Comparison of ENCODE assay signal across 8 mouse cellular contexts in the genomic region with DNA sequence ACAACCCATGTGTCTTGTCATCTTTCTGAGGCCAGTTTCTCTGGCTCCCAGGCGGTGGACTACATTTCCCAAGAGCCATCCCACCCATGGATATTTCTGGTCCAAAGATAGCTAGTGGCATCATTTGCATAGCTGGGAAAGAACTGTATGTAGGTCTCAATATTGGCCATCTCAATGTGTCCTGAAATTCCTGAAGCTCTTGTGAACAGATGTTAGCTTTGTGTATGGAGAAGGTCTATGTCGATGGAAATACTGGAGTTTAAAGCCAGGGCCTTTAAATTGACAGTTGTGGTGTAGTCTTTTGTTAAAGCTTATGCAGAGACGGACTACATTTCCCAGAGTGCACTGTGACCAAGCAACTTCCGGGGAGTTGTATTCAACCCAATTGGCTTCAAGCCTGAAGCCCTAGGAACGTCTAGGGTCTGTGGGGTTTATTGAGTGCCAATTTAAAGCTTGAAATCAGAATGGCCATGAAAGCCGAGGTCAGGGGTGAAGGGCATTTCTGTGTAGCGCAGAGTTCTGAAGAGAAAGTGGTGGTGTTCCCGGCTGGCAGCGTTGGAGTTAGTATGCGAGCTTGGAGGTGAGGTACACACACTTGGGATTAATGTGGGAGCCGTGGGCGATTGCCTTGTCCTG. TPM values are rescaled to one million over a fixed set of nuclear protein-coding genes. Genes with fewer than 3 reads are reported as not detected.
A peak's percentile ranks its signal among the peaks of the same experiment; 100 is the strongest.
DNase-seq lines count a peak whose midpoint lies in the region; ATAC-seq and TF ChIP-seq lines count a peak whose summit lies in the region.

No protein-coding gene starts in this region.

- H3K4me3 ChIP-seq in embryonic facial prominence, embryonic 10.5 days = peak overlapping the region; percentile 66
- H3K4me3 ChIP-seq in intestine, postnatal 0 days (ENCODE audit: low read depth, low read length) = peak overlapping the region; percentile 72
- H3K4me3 ChIP-seq in midbrain, embryonic 10.5 days = peak overlapping the region; percentile 65

- TF ChIP-seq CTCF in intestine, postnatal 0 days (IDR thresholded peaks at IDR 0.05; ENCODE audit: low read depth) = no peak

- H3K9me3 ChIP-seq in embryonic facial prominence, embryonic 10.5 days = no peaks in the 10 kb centered on the region
- H3K9me3 ChIP-seq in intestine, postnatal 0 days (ENCODE audit: control insufficient read depth) = no peaks in the 10 kb centered on the region
- no peaks in the 10 kb centered on the region for H3K9me3 ChIP-seq in midbrain, embryonic 10.5 days (replicated peaks)

- WGBS in embryonic facial prominence, embryonic 10.5 days = 3% methylated on average over 12 of the region's 12 CpGs
- WGBS in intestine, postnatal 0 days = under 1% methylated on average over 12 of the region's 12 CpGs
- WGBS in midbrain, embryonic 10.5 days = 7% methylated on average over 12 of the region's 12 CpGs

- peak overlapping the region; percentile 49 for H3K9ac ChIP-seq in intestine, postnatal 0 days (ENCODE audit: low read depth, low read length)

- no peaks in the 10 kb centered on the region for H3K27me3 ChIP-seq in embryonic facial prominence, embryonic 10.5 days (replicated peaks; ENCODE audit: low read depth, poor library complexity, severe bottlenecking)
- no peaks in the 10 kb centered on the region for H3K27me3 ChIP-seq in intestine, postnatal 0 days (replicated peaks; ENCODE audit: control insufficient read depth, insufficient read depth, low read length)
- H3K27me3 ChIP-seq in midbrain, embryonic 10.5 days (ENCODE audit: low read depth, poor library complexity, severe bottlenecking) = no peaks in the 10 kb centered on the region

- ATAC-seq in granulocyte monocyte progenitor cell, adult 5-6 weeks (replicated peaks; ENCODE audit: poor library complexity, severe bottlenecking) = peak; percentile 61
- peak; percentile 55 for ATAC-seq in intestine, postnatal 0 days

- peaks cover 40% of the 10 kb centered on the region for H3K36me3 ChIP-seq in embryonic facial prominence, embryonic 10.5 days (replicated peaks)
- peaks cover 3% of the 10 kb centered on the region for H3K36me3 ChIP-seq in intestine, postnatal 0 days (ENCODE audit: control insufficient read depth, insufficient read depth)
- peaks cover 28% of the 10 kb centered on the region for H3K36me3 ChIP-seq in midbrain, embryonic 10.5 days

- intact Hi-C loops in left cerebral cortex, postnatal 36 days (cut with DNase I) = loop anchor here (5.0 kb wide), 2 partner anchors 39 to 89 kb away; partner anchors contain the start of genes Zfp27, Zfp383 and Zfp420

- H3K4me1 ChIP-seq in embryonic facial prominence, embryonic 10.5 days = peaks cover 26% of the 10 kb centered on the region
- H3K4me1 ChIP-seq in intestine, postnatal 0 days (replicated peaks; ENCODE audit: control insufficient read depth, insufficient read depth, low read length) = 0 out of 2 replicates have a peak, but pooled peaks cover 2% of the 10 kb centered on the region
- H3K4me1 ChIP-seq in midbrain, embryonic 10.5 days = peaks cover 36% of the 10 kb centered on the region

- H3K27ac ChIP-seq in embryonic facial prominence, embryonic 10.5 days (replicated peaks) = peak overlapping the region; percentile 60
- H3K27ac ChIP-seq in intestine, postnatal 0 days (ENCODE audit: low read depth, low read length) = peak overlapping the region; percentile 64
- peak overlapping the region; percentile 78 for H3K27ac ChIP-seq in midbrain, embryonic 10.5 days (replicated peaks)

- peak; percentile 41 to 48 for DNase-seq in urinary bladder, adult 18-20 months (ENCODE audit: low spot score in 2 of 2)
- no peak for DNase-seq in urinary bladder, postnatal 10 days (ENCODE audit: low spot score)
- peak; percentile 65 for DNase-seq in embryonic facial prominence, embryonic 10.5 days (ENCODE audit: low spot score)
- peak; percentile 80 to 85 for DNase-seq in left cerebral cortex, postnatal 36 days (ENCODE audit: low spot score in 2 of 2)
- peak; percentile 74 for DNase-seq in midbrain, embryonic 10.5 days (ENCODE audit: low spot score)
- peak; percentile 56 to 80 for DNase-seq in right cerebral cortex, postnatal 36 days (ENCODE audit: low spot score in 2 of 2)

- peak overlapping the region; percentile 78 for H3K4me2 ChIP-seq in intestine, postnatal 0 days (replicated peaks; ENCODE audit: low read depth)

RNA-seq across cellular contexts. Expression of gene Zfp790, which starts 2.8 kb away (rescaled TPM):
- 15.9 and 16.4 TPM in 2 replicates for polyA plus RNA-seq in embryonic facial prominence, embryonic 10.5 days (2016; fragmentation: Nextera tagmentation; extraction: Ambion mirVana)
- 8.0 and 8.5 TPM in 2 replicates for total RNA-seq in granulocyte monocyte progenitor cell, adult 5-6 weeks (2014; fragmentation: Nextera tagmentation)
- 10.5 and 18.4 TPM in 2 replicates for total RNA-seq in granulocyte monocyte progenitor cell, adult 5-6 weeks (2017)
- 4.1 and 4.3 TPM in 2 replicates for polyA plus RNA-seq in intestine, postnatal 0 days (2015; fragmentation: Nextera tagmentation; extraction: Ambion mirVana)
- total RNA-seq in left cerebral cortex, postnatal 36 days (2021) = 10 to 100 TPM; 21.0 to 21.1 TPM
- 12.7 and 17.5 TPM in 2 replicates for polyA plus RNA-seq in midbrain, embryonic 10.5 days (2016; fragmentation: Nextera tagmentation; extraction: Ambion mirVana)

RNA-seq across cellular contexts. Expression of gene Zfp940, which starts 34.7 kb away (rescaled TPM):
- polyA plus RNA-seq in embryonic facial prominence, embryonic 10.5 days (2016; fragmentation: Nextera tagmentation; extraction: Ambion mirVana) = 10.1 and 10.7 TPM in 2 replicates
- total RNA-seq in granulocyte monocyte progenitor cell, adult 5-6 weeks (2014; fragmentation: Nextera tagmentation) = 5.3 and 6.6 TPM in 2 replicates
- total RNA-seq in granulocyte monocyte progenitor cell, adult 5-6 weeks (2017) = 3.9 and 4.6 TPM in 2 replicates
- 0.98 and 0.99 TPM in 2 replicates for polyA plus RNA-seq in intestine, postnatal 0 days (2015; fragmentation: Nextera tagmentation; extraction: Ambion mirVana)
- 10 to 100 TPM; 17.3 to 17.8 TPM for total RNA-seq in left cerebral cortex, postnatal 36 days (2021)
- polyA plus RNA-seq in midbrain, embryonic 10.5 days (2016; fragmentation: Nextera tagmentation; extraction: Ambion mirVana) = 9.7 and 10.3 TPM in 2 replicates

RNA-seq across cellular contexts. Expression of gene Zfp30, which starts 34.9 kb away (rescaled TPM):
- 6.3 and 7.0 TPM in 2 replicates for polyA plus RNA-seq in embryonic facial prominence, embryonic 10.5 days (2016; fragmentation: Nextera tagmentation; extraction: Ambion mirVana)
- total RNA-seq in granulocyte monocyte progenitor cell, adult 5-6 weeks (2014; fragmentation: Nextera tagmentation) = 0.36 TPM in 1 of 2 replicates, not detected in the other
- total RNA-seq in granulocyte monocyte progenitor cell, adult 5-6 weeks (2017) = 0.69 and 0.93 TPM in 2 replicates
- polyA plus RNA-seq in intestine, postnatal 0 days (2015; fragmentation: Nextera tagmentation; extraction: Ambion mirVana) = 1.7 and 1.9 TPM in 2 replicates
- total RNA-seq in left cerebral cortex, postnatal 36 days (2021) = 10 to 100 TPM; 12.8 to 12.9 TPM
- 6.8 and 8.3 TPM in 2 replicates for polyA plus RNA-seq in midbrain, embryonic 10.5 days (2016; fragmentation: Nextera tagmentation; extraction: Ambion mirVana)

RNA-seq across cellular contexts. Expression of gene Zfp420, which starts 41.0 kb away (rescaled TPM):
- polyA plus RNA-seq in embryonic facial prominence, embryonic 10.5 days (2016; fragmentation: Nextera tagmentation; extraction: Ambion mirVana) = 8.1 and 8.6 TPM in 2 replicates
- 8.2 and 8.4 TPM in 2 replicates for total RNA-seq in granulocyte monocyte progenitor cell, adult 5-6 weeks (2014; fragmentation: Nextera tagmentation)
- total RNA-seq in granulocyte monocyte progenitor cell, adult 5-6 weeks (2017) = 2.8 and 4.3 TPM in 2 replicates
- polyA plus RNA-seq in intestine, postnatal 0 days (2015; fragmentation: Nextera tagmentation; extraction: Ambion mirVana) = 1.4 and 1.5 TPM in 2 replicates
- total RNA-seq in left cerebral cortex, postnatal 36 days (2021) = 10 to 100 TPM; 13.4 to 13.6 TPM
- 8.8 and 9.3 TPM in 2 replicates for polyA plus RNA-seq in midbrain, embryonic 10.5 days (2016; fragmentation: Nextera tagmentation; extraction: Ambion mirVana)

RNA-seq across cellular contexts. Expression of gene Zfp84, which starts 50.4 kb away (rescaled TPM):
- 12.4 and 12.6 TPM in 2 replicates for polyA plus RNA-seq in embryonic facial prominence, embryonic 10.5 days (2016; fragmentation: Nextera tagmentation; extraction: Ambion mirVana)
- total RNA-seq in granulocyte monocyte progenitor cell, adult 5-6 weeks (2014; fragmentation: Nextera tagmentation) = 13.8 and 16.9 TPM in 2 replicates
- 19.3 and 21.4 TPM in 2 replicates for total RNA-seq in granulocyte monocyte progenitor cell, adult 5-6 weeks (2017)
- polyA plus RNA-seq in intestine, postnatal 0 days (2015; fragmentation: Nextera tagmentation; extraction: Ambion mirVana) = 4.4 and 4.7 TPM in 2 replicates
- 10 to 100 TPM; 16.2 to 17.3 TPM for total RNA-seq in left cerebral cortex, postnatal 36 days (2021)
- 10.9 and 14.6 TPM in 2 replicates for polyA plus RNA-seq in midbrain, embryonic 10.5 days (2016; fragmentation: Nextera tagmentation; extraction: Ambion mirVana)
